9 mouse cellular contexts compared by ENCODE assay signal in the genomic region with DNA sequence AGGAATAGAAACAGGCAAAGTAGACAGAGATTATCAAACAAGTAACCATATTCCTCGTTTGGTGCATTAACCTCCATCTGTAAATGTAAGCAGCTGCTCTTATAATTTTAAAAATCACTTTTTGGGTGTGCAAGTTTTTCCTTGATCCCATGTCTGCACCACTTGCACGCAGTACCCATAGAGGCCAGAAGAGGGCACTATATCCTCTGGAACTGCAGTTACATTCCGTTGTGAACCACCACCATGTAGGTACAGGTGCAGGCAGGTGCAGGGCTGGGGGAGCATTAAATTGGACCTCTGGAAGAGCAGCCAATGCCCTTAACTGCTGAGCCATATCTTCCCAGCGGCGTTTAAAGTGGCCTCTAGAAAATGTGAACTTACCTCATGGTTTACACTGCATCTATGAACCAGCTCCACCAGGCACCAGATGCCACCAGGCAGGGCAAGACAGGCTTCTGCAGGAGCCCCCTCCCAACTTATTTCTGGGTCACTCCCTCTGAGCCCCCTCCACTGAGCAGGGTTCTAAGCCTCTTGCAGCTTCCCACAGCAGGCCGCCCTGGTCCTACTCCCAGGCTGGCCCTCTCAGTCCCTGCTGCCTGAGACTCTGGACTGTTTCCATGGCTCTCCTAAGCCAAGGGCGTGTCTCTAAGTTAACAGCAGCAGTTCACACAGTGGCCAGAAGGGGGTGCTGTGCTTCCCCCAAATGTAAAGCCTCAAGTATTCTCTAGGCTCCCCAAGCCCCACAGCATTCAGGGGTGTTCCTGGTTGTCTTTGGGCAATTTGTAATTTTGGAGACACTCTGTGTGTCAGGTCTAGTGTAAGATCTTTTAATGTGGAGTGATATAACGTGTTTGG. TPM values are rescaled to one million over a fixed set of nuclear protein-coding genes. Genes with fewer than 3 reads are reported as not detected.
DNase-seq lines count a peak whose midpoint lies in the region; ATAC-seq and TF ChIP-seq lines count a peak whose summit lies in the region.
"Had no signal": no experiment of that assay in that cellular context is flagged by ENCODE, and none has a peak within 500 bp of the region (broad histone marks: within the 10 kb centered on the region; RNA-seq: fewer than 3 reads in every experiment).

No protein-coding gene starts in this region.

- peak; percentile 25 to 75 for DNase-seq in adrenal gland, adult (ENCODE audit: inconsistent age in 2 of 2, low spot score in 1 of 2)
- no peak for DNase-seq in adrenal gland, postnatal 4 days (ENCODE audit: low spot score in 2 of 2)
- DNase-seq in liver: peak; percentile 37
- DNase-seq in brain, embryonic 14.5 days (ENCODE audit: low read depth): peak; percentile 69
- peak; percentile 48 for DNase-seq in forelimb bud, embryonic 11.5 days (ENCODE audit: low read depth, low spot score)
- DNase-seq in liver, postnatal 0 days: peak; percentile 69
- peak; percentile 23 to 43 for DNase-seq in spleen, adult 2 months (ENCODE audit: low read depth in 1 of 2, low spot score in 2 of 2)

- no peak overlapping the region for H3K4me2 ChIP-seq in liver, embryonic 12.5 days
- H3K4me2 ChIP-seq in liver, postnatal 0 days (ENCODE audit: low read depth, low read length): no peak overlapping the region

- no peaks in the 10 kb centered on the region for H3K4me1 ChIP-seq in liver, embryonic 12.5 days
- no peaks in the 10 kb centered on the region for H3K4me1 ChIP-seq in liver, postnatal 0 days (ENCODE audit: insufficient read depth)
- no peaks in the 10 kb centered on the region for H3K4me1 ChIP-seq in spleen, adult 2 months (ENCODE audit: control insufficient read depth, insufficient read depth, insufficient read length)

- ATAC-seq in liver, embryonic 12.5 days: no peak
- no peak for ATAC-seq in liver, postnatal 0 days

- no peaks in the 10 kb centered on the region for H3K9me3 ChIP-seq in liver, embryonic 12.5 days (replicated peaks)
- H3K9me3 ChIP-seq in liver, postnatal 0 days (ENCODE audit: low read length): no peaks in the 10 kb centered on the region

- H3K4me3 ChIP-seq in liver, embryonic 12.5 days: no peak overlapping the region
- H3K4me3 ChIP-seq in liver, postnatal 0 days (ENCODE audit: low read depth, low read length): no peak overlapping the region
- H3K4me3 ChIP-seq in spleen, adult 2 months (ENCODE audit: extremely low read depth, insufficient read depth, insufficient read length): no peak overlapping the region

- 7% methylated on average over 8 of the region's 8 CpGs for WGBS in liver, embryonic 12.5 days (ENCODE audit: insufficient replicate concordance)
- 10% methylated on average over 8 of the region's 8 CpGs for WGBS in liver, postnatal 0 days (ENCODE audit: insufficient replicate concordance)
- 12% methylated on average over 8 of the region's 8 CpGs for WGBS in spleen, adult 2 months

- no peaks in the 10 kb centered on the region for H3K36me3 ChIP-seq in liver, embryonic 12.5 days
- H3K36me3 ChIP-seq in liver, postnatal 0 days (replicated peaks; ENCODE audit: insufficient read depth, low read length): no peaks in the 10 kb centered on the region
- H3K36me3 ChIP-seq in spleen, adult 2 months (ENCODE audit: control insufficient read depth, insufficient read depth, low read length): no peaks in the 10 kb centered on the region

- no peak for TF ChIP-seq POLR2A in brain, embryonic 14.5 days (IDR thresholded peaks at IDR 0.05; ENCODE audit: borderline replicate concordance, extremely low read depth, insufficient read depth, insufficient read length, poor library complexity, severe bottlenecking)
- TF ChIP-seq POLR2A in spleen, adult 2 months (IDR thresholded peaks at IDR 0.05; ENCODE audit: low read depth, low read length): no peak

- TF ChIP-seq CTCF in brain, embryonic 14.5 days (IDR thresholded peaks at IDR 0.05; ENCODE audit: borderline replicate concordance, extremely low read depth, insufficient read depth, insufficient read length): peak; percentile 70
- TF ChIP-seq CTCF in liver, postnatal 0 days (IDR thresholded peaks at IDR 0.05; ENCODE audit: low read depth): peak; percentile 82
- peak; percentile 40; the same call in 1 of the 2 replicates for TF ChIP-seq CTCF in spleen, adult 2 months (IDR thresholded peaks at IDR 0.05; ENCODE audit: extremely low read depth, insufficient read depth, insufficient read length, insufficient replicate concordance)

- no peak overlapping the region for H3K27ac ChIP-seq in liver, embryonic 12.5 days
- no peak overlapping the region for H3K27ac ChIP-seq in liver, postnatal 0 days (ENCODE audit: low read depth)
- no peak overlapping the region for H3K27ac ChIP-seq in spleen, adult 2 months (ENCODE audit: insufficient read depth, low read length)

- TF ChIP-seq EP300 in liver, postnatal 0 days (IDR thresholded peaks at IDR 0.05; ENCODE audit: low read depth): no peak

- H3K27me3 ChIP-seq in liver, embryonic 12.5 days (replicated peaks): peaks cover 10% of the 10 kb centered on the region; the same call in 1 of the 2 replicates
- peaks cover 6% of the 10 kb centered on the region; the same call in 1 of the 2 replicates for H3K27me3 ChIP-seq in liver, postnatal 0 days (ENCODE audit: insufficient read depth, low read length)
- H3K27me3 ChIP-seq in spleen, adult 2 months (ENCODE audit: control insufficient read depth, insufficient read depth, low read length): peaks cover 3% of the 10 kb centered on the region; the same call in 1 of the 2 replicates

- no peak overlapping the region for H3K9ac ChIP-seq in liver, embryonic 12.5 days
- no peak overlapping the region for H3K9ac ChIP-seq in liver, postnatal 0 days (replicated peaks)

RNA-seq across cellular contexts. Expression of a gene that starts 10.2 kb away (rescaled TPM):
- not detected for total RNA-seq in adrenal gland, postnatal 4 days (2021)
- not detected in 2 replicates for polyA plus RNA-seq in liver, embryonic 12.5 days (2016; fragmentation: Nextera tagmentation; extraction: Ambion mirVana)
- not detected in 2 replicates for polyA plus RNA-seq in brain, embryonic 14.5 days (2012; rRNA removed)
- polyA plus RNA-seq in liver, postnatal 0 days (2015; fragmentation: Nextera tagmentation; extraction: Ambion mirVana): not detected in 2 replicates
- polyA plus RNA-seq in spleen, adult 2 months (2012; rRNA removed): not detected in 2 replicates
- total RNA-seq: layer of hippocampus, adult 8-10 months had no signal

RNA-seq across cellular contexts. Expression of a gene that starts 24.3 kb away (rescaled TPM):
- total RNA-seq in adrenal gland, postnatal 4 days (2021): under 1 TPM in 1 of 2 experiments, not detected in 1; 0.20 TPM
- polyA plus RNA-seq in liver, embryonic 12.5 days (2016; fragmentation: Nextera tagmentation; extraction: Ambion mirVana): not detected in 2 replicates
- polyA plus RNA-seq in brain, embryonic 14.5 days (2012; rRNA removed): not detected in 2 replicates
- polyA plus RNA-seq in liver, postnatal 0 days (2015; fragmentation: Nextera tagmentation; extraction: Ambion mirVana): not detected in 2 replicates
- polyA plus RNA-seq in spleen, adult 2 months (2012; rRNA removed): not detected in 2 replicates
- total RNA-seq: layer of hippocampus, adult 8-10 months had no signal

RNA-seq across cellular contexts. Expression of a gene that starts 24.6 kb away (rescaled TPM):
- total RNA-seq in adrenal gland, postnatal 4 days (2021): 1 to 10 TPM; 2.3 to 4.1 TPM
- 0.20 and 0.24 TPM in 2 replicates for polyA plus RNA-seq in liver, embryonic 12.5 days (2016; fragmentation: Nextera tagmentation; extraction: Ambion mirVana)
- polyA plus RNA-seq in brain, embryonic 14.5 days (2012; rRNA removed): 0.40 and 0.56 TPM in 2 replicates
- polyA plus RNA-seq in liver, postnatal 0 days (2015; fragmentation: Nextera tagmentation; extraction: Ambion mirVana): 0.58 and 0.60 TPM in 2 replicates
- polyA plus RNA-seq in spleen, adult 2 months (2012; rRNA removed): 5.4 and 6.2 TPM in 2 replicates

RNA-seq across cellular contexts. Expression of a gene that starts 41.6 kb away (rescaled TPM):
- total RNA-seq in adrenal gland, postnatal 4 days (2021): not detected
- not detected in 2 replicates for polyA plus RNA-seq in liver, embryonic 12.5 days (2016; fragmentation: Nextera tagmentation; extraction: Ambion mirVana)
- 0.10 and 0.19 TPM in 2 replicates for polyA plus RNA-seq in brain, embryonic 14.5 days (2012; rRNA removed)
- polyA plus RNA-seq in liver, postnatal 0 days (2015; fragmentation: Nextera tagmentation; extraction: Ambion mirVana): 0.15 and 0.20 TPM in 2 replicates
- polyA plus RNA-seq in spleen, adult 2 months (2012; rRNA removed): 0.08 and 0.20 TPM in 2 replicates
- total RNA-seq: layer of hippocampus, adult 8-10 months had no signal

RNA-seq across cellular contexts. Expression of a gene that starts 50.5 kb away (rescaled TPM):
- under 1 TPM; 0.23 to 0.42 TPM for total RNA-seq in adrenal gland, postnatal 4 days (2021)
- polyA plus RNA-seq in liver, embryonic 12.5 days (2016; fragmentation: Nextera tagmentation; extraction: Ambion mirVana): 0.15 and 0.23 TPM in 2 replicates
- polyA plus RNA-seq in brain, embryonic 14.5 days (2012; rRNA removed): 0.10 and 0.16 TPM in 2 replicates
- 2.5 and 2.9 TPM in 2 replicates for polyA plus RNA-seq in liver, postnatal 0 days (2015; fragmentation: Nextera tagmentation; extraction: Ambion mirVana)
- 1.4 and 1.7 TPM in 2 replicates for polyA plus RNA-seq in spleen, adult 2 months (2012; rRNA removed)

Comparison
In these comparisons a context has a peak if more than half of its experiments do, and no peak if none do; other contexts are left out.
1. DNase-seq: peak in adrenal gland, adult (2 of 2), liver (single experiment), brain, embryonic 14.5 days (single experiment), forelimb bud, embryonic 11.5 days (single experiment), liver, postnatal 0 days (single experiment) and spleen, adult 2 months (2 of 2); none in adrenal gland, postnatal 4 days (0 of 2).
2. Peak in every context shown above with its lines, with median percentiles within 50 percentile points of each other: CTCF ChIP-seq.